Comparison of ENCODE assay signal across 8 mouse cellular contexts in the genomic region with DNA sequence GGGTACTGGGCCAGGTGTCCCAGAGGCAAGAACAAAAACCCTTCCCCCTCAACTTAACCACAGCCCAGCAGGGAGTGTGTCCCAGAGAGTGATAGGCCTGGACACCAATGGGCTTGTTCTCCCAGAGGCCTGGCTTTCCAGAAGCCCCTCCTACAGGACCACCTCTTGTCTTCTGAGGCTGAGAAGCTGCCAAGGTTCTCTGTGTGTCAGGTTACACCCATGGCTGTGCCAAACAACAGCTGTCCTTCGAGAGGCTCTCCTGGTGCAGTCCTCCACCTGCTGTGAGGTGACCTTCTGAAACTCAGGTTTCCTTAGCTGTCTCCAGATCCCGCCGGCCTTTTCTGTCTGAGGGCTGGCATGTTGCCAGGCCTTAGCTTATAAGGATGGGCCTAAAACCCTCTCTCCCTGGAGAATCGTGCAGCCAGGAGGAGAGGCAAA. TPM values are rescaled to one million over a fixed set of nuclear protein-coding genes. Genes with fewer than 3 reads are reported as not detected.
DNase-seq lines count a peak whose midpoint lies in the region; ATAC-seq lines count a peak whose summit lies in the region.

No protein-coding gene starts in this region.

- intact Hi-C loops in gastrocnemius, postnatal 14 days (cut with DNase I; ENCODE audit: low total_unique reads) = no loop called here
- intact Hi-C loops in heart, postnatal 10 days (cut with DNase I) = no loop called here

- 0 out of 2 replicates have a peak, but pooled peaks have one; percentile 19 for ATAC-seq in common myeloid progenitor, adult 5-6 weeks (replicated peaks; ENCODE audit: low read depth, poor library complexity, severe bottlenecking)
- ATAC-seq in neural tube, embryonic 14.5 days (ENCODE audit: low read depth) = peak; percentile 56; the same call in 1 of the 2 replicates
- no peak for ATAC-seq in monocyte, adult 5-6 weeks (replicated peaks; ENCODE audit: insufficient number of reproducible peaks, low FRiP score, low TSS enrichment, poor library complexity, severe bottlenecking)

- no peak overlapping the region for H3K4me2 ChIP-seq in neural tube, embryonic 14.5 days (ENCODE audit: low read depth, low read length)

- H3K9me3 ChIP-seq in neural tube, embryonic 14.5 days (ENCODE audit: control insufficient read depth, low read length) = no peaks in the 10 kb centered on the region

- DNase-seq in gastrocnemius, postnatal 14 days = peak; percentile 11
- no peak for DNase-seq in gastrocnemius, adult 18-20 months (ENCODE audit: low spot score)
- peak; percentile 14 to 32 for DNase-seq in heart, postnatal 10 days
- DNase-seq in kidney, postnatal 4 days = peak; percentile 51 to 64
- no peak for DNase-seq in spleen, postnatal 10 days (ENCODE audit: low spot score in 2 of 2)

- no peak overlapping the region for H3K27ac ChIP-seq in neural tube, embryonic 14.5 days (ENCODE audit: low read depth, low read length)

- H3K4me3 ChIP-seq in neural tube, embryonic 14.5 days (ENCODE audit: low read depth, low read length) = no peak overlapping the region

- no peaks in the 10 kb centered on the region for H3K4me1 ChIP-seq in neural tube, embryonic 14.5 days (ENCODE audit: control insufficient read depth, insufficient read depth, low read length)

- no peaks in the 10 kb centered on the region for H3K36me3 ChIP-seq in neural tube, embryonic 14.5 days (ENCODE audit: control insufficient read depth, insufficient read depth, low read length)

- no peaks in the 10 kb centered on the region for H3K27me3 ChIP-seq in neural tube, embryonic 14.5 days (ENCODE audit: control insufficient read depth, insufficient read depth, low read length)

- WGBS in neural tube, embryonic 14.5 days = 6% methylated on average over 4 of the region's 4 CpGs

- H3K9ac ChIP-seq in neural tube, embryonic 14.5 days (replicated peaks; ENCODE audit: low read depth, low read length) = no peak overlapping the region

RNA-seq across cellular contexts. Expression of a gene that starts 29.2 kb away (rescaled TPM):
- 10 to 100 TPM; 11.6 to 17.7 TPM for total RNA-seq in gastrocnemius, postnatal 14 days (2021)
- total RNA-seq in gastrocnemius, adult 18-20 months (2021) = 1 to 10 TPM; 6.0 to 6.4 TPM
- 14.7 and 14.8 TPM in 2 replicates for total RNA-seq in common myeloid progenitor, adult 5-6 weeks (2017)
- 10 to 100 TPM; 22.7 to 31.7 TPM for total RNA-seq in heart, postnatal 10 days (2021)
- polyA plus RNA-seq in neural tube, embryonic 14.5 days (2014; fragmentation: Nextera tagmentation; extraction: Ambion mirVana) = 115 and 135 TPM in 2 replicates
- total RNA-seq in monocyte, adult 5-6 weeks (2017) = 30.2 to 51.8 TPM (median 42.3 TPM) in 3 replicates

Comparison
In these comparisons a context has a peak if more than half of its experiments do, and no peak if none do; other contexts are left out.
1. DNase-seq: peak in gastrocnemius, postnatal 14 days (single experiment), heart, postnatal 10 days (2 of 2) and kidney, postnatal 4 days (2 of 2); none in gastrocnemius, adult 18-20 months (single experiment) and spleen, postnatal 10 days (0 of 2).